Mouse (Mus musculus): ENCODE data around the gene Akr1c14. TPM values are rescaled to one million over a fixed set of nuclear protein-coding genes. Genes with fewer than 3 reads are reported as not detected.
"Not testable (repeated sequence)": the region's sequence is repeated elsewhere in the genome, so short reads cannot be mapped to it uniquely, and the experiment has no call there.

The Akr1c14 gene
- polyA plus RNA-seq, 1 experiment from 2014 or later = 2.8 TPM

DNA sequence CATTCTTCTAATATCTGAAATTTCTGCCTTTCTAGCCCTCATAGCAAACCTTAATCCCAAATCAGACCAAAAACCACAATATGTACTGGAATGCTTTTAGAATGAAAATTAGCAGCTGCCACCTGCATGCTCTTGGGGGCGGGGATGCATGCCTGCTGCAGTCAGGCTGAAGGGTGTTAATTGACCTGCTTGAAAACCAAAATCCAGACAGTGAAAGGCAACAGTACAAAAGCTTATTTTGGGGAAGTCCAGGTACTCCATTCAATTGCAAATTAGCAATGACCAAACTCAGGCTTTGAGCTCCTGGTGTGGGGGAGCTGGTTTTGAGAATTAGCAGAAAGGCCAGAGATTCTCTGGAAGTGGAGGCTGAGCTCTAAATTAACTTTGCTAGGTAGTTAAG is 77.0 kb downstream of the Akr1c14 start:
- H3K36me3 ChIP-seq; H3K27ac ChIP-seq; H3K4me3 ChIP-seq (replicated peaks); H3K27me3 ChIP-seq; H3K9ac ChIP-seq; H3K4me2 ChIP-seq; ATAC-seq (replicated peaks; ENCODE audit: low FRiP score); H3K9me3 ChIP-seq (replicated peaks); H3K4me1 ChIP-seq: not testable (repeated sequence)
- 97% methylated on average over 1 of the region's 1 CpGs for WGBS

DNA sequence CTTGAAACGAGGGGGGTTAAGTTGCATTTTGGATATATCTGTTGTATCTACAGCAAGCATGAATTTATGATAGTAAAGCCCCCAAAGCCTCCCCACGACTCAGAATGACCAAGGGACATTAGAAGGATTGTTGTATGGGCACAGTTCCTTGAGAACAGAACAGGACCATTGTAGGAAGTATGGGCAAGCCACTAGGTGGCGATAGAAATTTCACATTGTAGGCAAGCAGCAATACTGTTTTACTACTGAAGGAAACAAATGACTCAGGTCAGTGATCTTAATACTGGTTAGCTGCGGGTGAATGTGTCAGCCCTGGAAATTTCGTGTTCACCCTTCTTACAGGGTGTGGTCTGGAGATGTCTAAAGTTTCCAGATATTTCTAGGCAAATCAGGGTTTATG is 80.3 kb downstream of the Akr1c14 start:
- Histone ChIP-seq H3K4me3 (replicated peaks) (no peak overlapping the region), H3K27me3 (no peaks in the 10 kb centered on the region), H3K27ac (no peak overlapping the region), H3K9me3 (replicated peaks) (0 out of 2 replicates have a peak, but pooled peaks cover 2% of the 10 kb centered on the region), H3K4me1 (no peaks in the 10 kb centered on the region), H3K9ac (no peak overlapping the region), H3K36me3 (no peaks in the 10 kb centered on the region), H3K4me2 (no peak overlapping the region)
- 0 out of 2 replicates have a peak, but pooled peaks have one; percentile 49 for ATAC-seq (replicated peaks; ENCODE audit: low FRiP score)
- 34% methylated on average over 5 of the region's 5 CpGs for WGBS

DNA sequence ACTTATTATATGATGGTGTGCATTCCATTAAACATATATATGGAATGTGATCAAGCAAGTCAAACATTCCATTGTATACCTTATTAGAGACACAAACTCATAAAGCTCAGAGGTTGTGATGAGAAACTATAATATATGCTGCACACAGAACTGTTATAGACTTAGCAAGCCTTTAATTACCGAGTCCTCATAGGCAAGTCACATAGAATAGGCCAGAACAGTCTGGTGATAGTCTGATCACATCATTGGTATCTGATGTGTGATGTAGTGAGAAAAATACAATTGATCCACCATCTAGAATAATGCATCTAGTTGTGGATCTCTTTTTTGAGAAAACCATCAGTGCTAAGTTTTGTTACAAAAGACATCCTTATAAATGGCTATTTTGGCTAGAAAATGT is 82.5 kb downstream of the Akr1c14 start:
- no peak overlapping the region for H3K4me3 ChIP-seq (replicated peaks)
- no peak overlapping the region for H3K9ac ChIP-seq
- H3K27ac ChIP-seq = no peak overlapping the region
- H3K36me3 ChIP-seq = no peaks in the 10 kb centered on the region
- WGBS = 79% methylated on average over 1 of the region's 1 CpGs
- no peak overlapping the region for H3K4me2 ChIP-seq
- no peaks in the 10 kb centered on the region for H3K27me3 ChIP-seq
- no peaks in the 10 kb centered on the region for H3K9me3 ChIP-seq (replicated peaks)
- H3K4me1 ChIP-seq = no peaks in the 10 kb centered on the region
- ATAC-seq (replicated peaks; ENCODE audit: low FRiP score) = no peak

DNA sequence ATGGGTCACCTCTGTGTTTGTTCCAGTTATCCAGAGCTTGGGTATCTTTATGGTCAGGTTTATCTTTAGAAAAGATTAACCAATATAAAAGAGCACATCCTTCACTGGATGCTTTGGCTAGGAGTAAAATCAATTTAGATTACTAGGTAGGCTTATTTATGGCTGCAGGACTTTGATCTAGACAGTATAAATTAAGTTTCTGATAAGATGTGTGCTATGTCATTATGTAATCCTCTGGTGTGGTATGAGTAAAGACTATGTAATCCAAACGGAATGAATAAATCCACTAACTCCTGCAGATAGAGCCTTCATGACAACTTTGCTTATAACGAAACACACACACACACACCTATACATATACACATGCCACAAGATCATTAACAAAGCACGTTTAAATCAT is 82.9 kb downstream of the Akr1c14 start:
- Histone ChIP-seq H3K27ac (no peak overlapping the region), H3K4me3 (replicated peaks) (no peak overlapping the region), H3K9me3 (replicated peaks) (no peaks in the 10 kb centered on the region), H3K9ac (no peak overlapping the region), H3K4me1 (no peaks in the 10 kb centered on the region), H3K36me3 (no peaks in the 10 kb centered on the region), H3K27me3 (no peaks in the 10 kb centered on the region), H3K4me2 (no peak overlapping the region)
- ATAC-seq (replicated peaks; ENCODE audit: low FRiP score) = no peak
- 68% methylated on average over 3 of the region's 3 CpGs for WGBS

DNA sequence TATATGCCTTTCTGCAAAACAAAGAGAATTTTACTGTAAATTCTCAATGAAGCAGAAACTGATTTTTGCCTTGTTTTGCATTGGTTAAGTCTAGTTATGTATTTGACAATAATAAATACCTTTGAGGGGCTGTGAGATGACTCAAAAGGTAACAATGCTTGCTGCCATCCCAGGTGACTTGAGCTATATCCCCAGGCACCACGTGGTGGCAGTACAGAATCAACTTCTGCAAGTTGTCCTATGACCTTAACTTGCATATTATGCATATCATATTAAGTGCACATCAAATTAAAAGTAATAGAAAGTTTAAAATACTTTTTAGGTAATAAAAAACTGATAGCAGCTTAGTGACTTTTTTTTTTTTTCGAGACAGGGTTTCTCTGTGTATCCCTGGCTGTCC is 84.3 kb downstream of the Akr1c14 start:
- WGBS = 34% methylated on average over 2 of the region's 2 CpGs
- Histone ChIP-seq H3K36me3 (no peaks in the 10 kb centered on the region), H3K4me3 (replicated peaks) (no peak overlapping the region), H3K27me3 (no peaks in the 10 kb centered on the region), H3K27ac (no peak overlapping the region), H3K4me1 (no peaks in the 10 kb centered on the region), H3K4me2 (no peak overlapping the region), H3K9me3 (replicated peaks) (no peaks in the 10 kb centered on the region), H3K9ac (no peak overlapping the region)
- no peak for ATAC-seq (replicated peaks; ENCODE audit: low FRiP score)

Other genes starting within 250 kb of the Akr1c14 start
- gene Calml3, start 244.7 kb upstream of the Akr1c14 start, polyA plus RNA-seq (2015; fragmentation: Nextera tagmentation; extraction: Ambion mirVana) = 0.45 and 0.74 TPM in 2 replicates
- gene Calm4, start 211.3 kb upstream of the Akr1c14 start, polyA plus RNA-seq (2015; fragmentation: Nextera tagmentation; extraction: Ambion mirVana) = 0.17 and 3.2 TPM in 2 replicates
- not detected in 2 replicates for gene Calm5, start 194.8 kb upstream of the Akr1c14 start, polyA plus RNA-seq (2015; fragmentation: Nextera tagmentation; extraction: Ambion mirVana)
- 61.6 and 62.9 TPM in 2 replicates for gene Net1, start 130.8 kb upstream of the Akr1c14 start, polyA plus RNA-seq (2015; fragmentation: Nextera tagmentation; extraction: Ambion mirVana)
- gene Tubal3, start 130.7 kb upstream of the Akr1c14 start, polyA plus RNA-seq (2015; fragmentation: Nextera tagmentation; extraction: Ambion mirVana) = not detected in 2 replicates
- gene Ucn3, start 103.7 kb upstream of the Akr1c14 start, polyA plus RNA-seq (2015; fragmentation: Nextera tagmentation; extraction: Ambion mirVana) = not detected in 2 replicates
- 1.7 and 2.9 TPM in 2 replicates for gene Akr1c18, start 101.6 kb downstream of the Akr1c14 start, polyA plus RNA-seq (2015; fragmentation: Nextera tagmentation; extraction: Ambion mirVana)
- 5.9 and 6.5 TPM in 2 replicates for gene Akr1c13, start 142.1 kb downstream of the Akr1c14 start, polyA plus RNA-seq (2015; fragmentation: Nextera tagmentation; extraction: Ambion mirVana)
- 33.4 and 34.6 TPM in 2 replicates for gene Akr1c19, start 179.7 kb downstream of the Akr1c14 start, polyA plus RNA-seq (2015; fragmentation: Nextera tagmentation; extraction: Ambion mirVana)
- gene Akr1c12, start 230.4 kb downstream of the Akr1c14 start, polyA plus RNA-seq (2015; fragmentation: Nextera tagmentation; extraction: Ambion mirVana) = 2.1 and 2.3 TPM in 2 replicates